Mouse (Mus musculus): Measurements from ENCODE around the gene Gpc6.

The Gpc6 gene

GRCm38 (mm10) chr14:116924876-116925601, at the start of gene Gpc6:
Gene Gpc6, plus strand, starts transcription at chr14:116925315.
- peak; percentile 82 to 86 for DNase-seq (ENCODE audit: low spot score in 2 of 2)

- DNase-seq (ENCODE audit: low spot score in 2 of 2), result no peak
Observed at GRCm38 (mm10) chr14:116882480-116883044, 42.6 kb upstream of the Gpc6 start.

GRCm38 (mm10) chr14:116894316-116894715, 30.8 kb upstream of the Gpc6 start:
- no peak for DNase-seq (ENCODE audit: low spot score in 2 of 2)

GRCm38 (mm10) chr14:116897971-116898370, 27.1 kb upstream of the Gpc6 start:
- no peak for DNase-seq (ENCODE audit: low spot score in 2 of 2)

GRCm38 (mm10) chr14:116911768-116912167, 13.3 kb upstream of the Gpc6 start:
- no peak for DNase-seq (ENCODE audit: low spot score in 2 of 2)

GRCm38 (mm10) chr14:116916874-116917273, 8.2 kb upstream of the Gpc6 start:
- DNase-seq (ENCODE audit: low spot score in 2 of 2), result no peak

- no peak for DNase-seq (ENCODE audit: low spot score in 2 of 2)
Observed at GRCm38 (mm10) chr14:116924266-116924665, 849 bp upstream of the Gpc6 start.

- DNase-seq (ENCODE audit: low spot score in 2 of 2), result peak; percentile 38 to 51
Observed at GRCm38 (mm10) chr14:116925691-116926403, 732 bp downstream of the Gpc6 start.

- peak; percentile 69 to 72 for DNase-seq (ENCODE audit: low spot score in 2 of 2)
Observed at GRCm38 (mm10) chr14:116926404-116927171, 1.5 kb downstream of the Gpc6 start.

- DNase-seq (ENCODE audit: low spot score in 2 of 2), result no peak
Observed at GRCm38 (mm10) chr14:116927341-116928315, 2.5 kb downstream of the Gpc6 start.

GRCm38 (mm10) chr14:116928395-116928794, 3.3 kb downstream of the Gpc6 start:
- DNase-seq (ENCODE audit: low spot score in 2 of 2), result no peak

- no peak for DNase-seq (ENCODE audit: low spot score in 2 of 2)
Observed at GRCm38 (mm10) chr14:116928796-116929529, 3.8 kb downstream of the Gpc6 start.

GRCm38 (mm10) chr14:116933825-116934224, 8.7 kb downstream of the Gpc6 start:
- DNase-seq (ENCODE audit: low spot score in 2 of 2), result no peak

- DNase-seq (ENCODE audit: low spot score in 2 of 2), result peak; percentile 28 to 39
Observed at GRCm38 (mm10) chr14:116937910-116938560, 12.9 kb downstream of the Gpc6 start.

GRCm38 (mm10) chr14:116938735-116939134, 13.6 kb downstream of the Gpc6 start:
- DNase-seq (ENCODE audit: low spot score in 2 of 2), result no peak

GRCm38 (mm10) chr14:116939561-116939960, 14.4 kb downstream of the Gpc6 start:
- no peak for DNase-seq (ENCODE audit: low spot score in 2 of 2)

GRCm38 (mm10) chr14:116941772-116942171, 16.7 kb downstream of the Gpc6 start:
- no peak for DNase-seq (ENCODE audit: low spot score in 2 of 2)

GRCm38 (mm10) chr14:116943751-116944150, 18.6 kb downstream of the Gpc6 start:
- DNase-seq (ENCODE audit: low spot score in 2 of 2), result no peak

GRCm38 (mm10) chr14:116945975-116946374, 20.9 kb downstream of the Gpc6 start:
- no peak for DNase-seq (ENCODE audit: low spot score in 2 of 2)

GRCm38 (mm10) chr14:116947461-116947860, 22.3 kb downstream of the Gpc6 start:
- DNase-seq (ENCODE audit: low spot score in 2 of 2), result no peak

All from frontal cortex, postnatal 36 days (tissue).